Mouse (Mus musculus) embryo, embryonic 9.5 days (tissue): ENCODE measurements around the gene Cachd1.

Source experiments
- DNase-seq: peaks from one replicate; pipeline ENCODE4 v3.0.0-alpha.2; 2017; ENCODE audit errors: extremely low spot score

The Cachd1 gene

GRCm38 (mm10) chr4:100790176-100790575 lies 13.7 kb downstream of the Cachd1 start:
- DNase-seq: no peak

- no peak for DNase-seq
Measured at GRCm38 (mm10) chr4:100793147-100793546, 16.7 kb downstream of the Cachd1 start.

- DNase-seq: no peak
Measured at GRCm38 (mm10) chr4:100795523-100795922, 19.0 kb downstream of the Cachd1 start.

GRCm38 (mm10) chr4:100800730-100801442 lies 24.4 kb downstream of the Cachd1 start:
- no peak for DNase-seq

- DNase-seq: no peak
Measured at GRCm38 (mm10) chr4:100801443-100801786, 24.9 kb downstream of the Cachd1 start.

- DNase-seq: no peak
Measured at GRCm38 (mm10) chr4:100811057-100811695, 34.7 kb downstream of the Cachd1 start.

- no peak for DNase-seq
Measured at GRCm38 (mm10) chr4:100811802-100812510, 35.5 kb downstream of the Cachd1 start.

GRCm38 (mm10) chr4:100813767-100814461 lies 37.4 kb downstream of the Cachd1 start:
- DNase-seq: no peak

- no peak for DNase-seq
Measured at GRCm38 (mm10) chr4:100819238-100819637, 42.8 kb downstream of the Cachd1 start.

- DNase-seq: no peak
Measured at GRCm38 (mm10) chr4:100822526-100822925, 46.1 kb downstream of the Cachd1 start.

- DNase-seq: peak; percentile 56
Measured at GRCm38 (mm10) chr4:100827374-100827773, 50.9 kb downstream of the Cachd1 start.

- peak; percentile 59 for DNase-seq
Measured at GRCm38 (mm10) chr4:100828737-100829136, 52.3 kb downstream of the Cachd1 start.

- no peak for DNase-seq
Measured at GRCm38 (mm10) chr4:100837205-100837604, 60.7 kb downstream of the Cachd1 start.

- DNase-seq: peak; percentile 25
Measured at GRCm38 (mm10) chr4:100842629-100843028, 66.2 kb downstream of the Cachd1 start.

- DNase-seq: no peak
Measured at GRCm38 (mm10) chr4:100843119-100843518, 66.6 kb downstream of the Cachd1 start.

- no peak for DNase-seq
Measured at GRCm38 (mm10) chr4:100850846-100851495, 74.5 kb downstream of the Cachd1 start.

- no peak for DNase-seq
Measured at GRCm38 (mm10) chr4:100852448-100852847, 76.0 kb downstream of the Cachd1 start.

- DNase-seq: no peak
Measured at GRCm38 (mm10) chr4:100853426-100853825, 77.0 kb downstream of the Cachd1 start.

GRCm38 (mm10) chr4:100855373-100855772 lies 78.9 kb downstream of the Cachd1 start:
- no peak for DNase-seq

GRCm38 (mm10) chr4:100857411-100857869 lies 81.0 kb downstream of the Cachd1 start:
- no peak for DNase-seq

- DNase-seq: no peak
Measured at GRCm38 (mm10) chr4:100863861-100864428, 87.5 kb downstream of the Cachd1 start.
